Mouse (Mus musculus): ENCODE measurements around the gene Ccdc142.
A peak's percentile ranks its signal among the peaks of the same experiment; 100 is the strongest.

The Ccdc142 gene

DNA sequence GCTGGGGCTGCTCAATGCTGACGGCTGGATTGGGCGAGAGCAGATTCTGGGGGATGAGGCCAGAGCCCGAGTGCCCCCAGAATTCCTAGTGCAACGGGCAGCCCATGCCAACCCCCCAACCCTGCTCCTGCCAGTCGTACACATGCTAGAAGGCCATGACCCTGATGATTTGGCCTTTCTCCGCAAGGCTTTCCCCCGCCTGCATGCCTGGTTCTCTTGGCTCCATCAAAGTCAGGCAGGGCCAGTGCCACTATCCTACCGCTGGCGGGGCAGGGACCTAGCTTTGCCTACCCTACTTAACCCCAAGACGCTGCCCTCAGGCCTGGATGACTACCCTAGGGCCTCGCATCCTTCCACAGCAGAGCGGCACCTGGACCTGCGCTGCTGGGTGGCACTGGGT is 16.2 kb downstream of the Ccdc142 start:
- no peak for DNase-seq (ENCODE audit: low spot score in 2 of 2)

DNA sequence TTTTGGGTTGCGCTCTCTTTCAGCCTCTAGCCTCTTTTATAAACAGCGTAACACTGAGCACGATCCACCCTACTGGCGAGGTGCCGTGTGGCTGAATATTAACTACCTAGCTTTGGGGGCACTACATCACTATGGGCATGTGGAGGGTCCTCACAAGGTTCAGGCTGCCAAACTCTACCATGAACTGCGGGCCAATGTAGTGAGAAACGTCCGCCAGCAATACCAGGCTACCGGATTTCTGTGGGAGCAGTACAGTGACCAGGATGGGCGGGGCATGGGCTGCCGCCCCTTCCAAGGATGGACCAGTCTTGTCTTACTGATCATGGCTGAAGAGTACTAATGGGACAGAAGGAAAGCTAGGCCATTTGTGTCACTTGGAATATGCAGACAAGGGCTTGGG is 17.0 kb downstream of the Ccdc142 start:
- no peak for DNase-seq (ENCODE audit: low spot score in 2 of 2)

DNA sequence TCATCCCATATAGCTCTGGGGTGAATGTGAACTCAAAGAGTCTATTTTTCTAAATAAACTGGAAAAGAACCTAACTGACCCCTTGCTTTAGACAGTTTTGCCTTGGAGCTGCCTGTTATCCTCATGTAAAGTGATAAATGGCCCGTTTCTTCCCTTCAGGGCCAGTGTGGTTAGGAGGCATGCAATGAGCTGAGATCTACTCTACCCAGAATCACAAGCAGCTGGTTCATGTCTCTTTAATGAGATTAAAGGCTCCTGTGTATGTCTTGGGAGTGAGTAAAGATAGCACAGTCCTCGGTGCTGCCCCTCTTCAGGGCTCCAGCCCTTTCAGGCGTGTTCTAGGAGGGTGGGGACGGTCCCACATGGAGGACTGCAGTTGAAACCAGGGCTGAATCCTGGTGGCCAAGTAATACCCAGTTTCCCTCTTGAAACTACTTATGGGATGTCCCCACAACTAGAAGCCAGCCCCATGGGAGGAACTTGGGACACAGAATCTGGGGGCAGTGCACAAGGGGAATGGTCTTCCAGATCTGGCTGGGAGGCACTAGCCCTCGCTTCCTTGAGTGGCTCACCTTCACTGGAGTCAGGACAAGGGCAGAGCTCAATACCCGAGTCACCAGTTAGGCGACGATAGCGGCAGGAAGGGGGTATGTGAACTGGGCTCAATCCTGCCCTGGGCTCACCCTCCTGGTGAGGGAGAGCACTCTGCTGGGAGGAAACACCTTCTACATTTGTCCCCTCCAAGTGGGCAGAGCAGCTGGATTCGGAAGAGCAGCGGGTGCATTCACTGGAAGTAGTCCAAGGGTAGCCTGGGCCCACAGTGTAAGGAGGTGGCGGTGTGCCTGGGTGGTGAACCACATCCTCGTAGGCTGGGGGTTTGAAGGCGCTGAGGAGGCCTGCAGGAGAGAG is 17.7 kb downstream of the Ccdc142 start:
- DNase-seq (ENCODE audit: low spot score in 2 of 2): no peak

DNA sequence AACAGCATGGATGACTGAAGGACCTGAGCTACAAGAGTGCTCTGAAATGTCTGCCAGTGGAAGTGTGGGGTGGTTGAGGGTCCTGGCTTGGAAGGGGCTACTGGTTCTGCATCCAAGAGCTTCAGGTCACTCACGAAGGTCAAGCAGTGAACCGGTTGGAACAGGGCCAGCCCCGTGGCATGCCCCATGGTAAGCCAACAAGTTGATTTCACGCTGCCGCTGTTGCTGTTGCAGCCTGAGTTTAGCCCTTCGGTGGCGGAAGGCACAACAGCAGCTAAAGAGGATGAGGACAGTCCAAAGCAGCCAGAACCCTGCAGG is 18.3 kb downstream of the Ccdc142 start:
- no peak for DNase-seq (ENCODE audit: low spot score in 2 of 2)

- DNase-seq (ENCODE audit: low spot score in 2 of 2): peak; percentile 98 to 99
Observed at GRCm38 (mm10) chr6:83120930-83121862, 19.8 kb downstream of the Ccdc142 start, which contains the start of gene Wbp1. Gene Wbp1 (minus strand): TSS chr6:83121559.

- no peak for DNase-seq (ENCODE audit: low spot score in 2 of 2)
Observed at GRCm38 (mm10) chr6:83121863-83122710, 20.7 kb downstream of the Ccdc142 start.

DNA sequence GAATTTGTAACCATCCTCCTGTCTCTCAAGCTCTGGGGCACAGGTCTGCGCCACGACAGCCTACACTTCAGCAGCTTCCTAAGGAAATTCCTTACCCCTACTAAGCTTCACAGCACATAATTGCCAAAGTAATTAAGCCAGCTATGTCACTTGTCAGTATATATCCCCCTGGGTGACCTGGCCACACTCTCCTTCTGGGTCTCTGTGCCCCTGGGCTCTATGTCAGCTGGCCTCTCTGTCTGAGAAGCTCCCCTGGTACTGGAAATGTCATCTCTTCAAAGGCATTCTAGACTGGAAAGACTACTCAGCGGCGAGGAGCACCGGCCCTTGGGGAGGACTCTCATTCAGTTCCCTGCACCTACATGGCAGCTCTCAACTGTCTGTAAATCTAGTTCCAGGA is 21.6 kb downstream of the Ccdc142 start:
- DNase-seq (ENCODE audit: low spot score in 2 of 2): no peak

- peak; percentile 84 to 92 for DNase-seq (ENCODE audit: low spot score in 2 of 2)
Observed at GRCm38 (mm10) chr6:83124851-83125312, 23.5 kb downstream of the Ccdc142 start.

GRCm38 (mm10) chr6:83125331-83125730 is 23.9 kb downstream of the Ccdc142 start, which contains the start of gene Ino80b:
Gene Ino80b (minus strand): TSS chr6:83125431.
- DNase-seq (ENCODE audit: low spot score in 2 of 2): no peak

DNA sequence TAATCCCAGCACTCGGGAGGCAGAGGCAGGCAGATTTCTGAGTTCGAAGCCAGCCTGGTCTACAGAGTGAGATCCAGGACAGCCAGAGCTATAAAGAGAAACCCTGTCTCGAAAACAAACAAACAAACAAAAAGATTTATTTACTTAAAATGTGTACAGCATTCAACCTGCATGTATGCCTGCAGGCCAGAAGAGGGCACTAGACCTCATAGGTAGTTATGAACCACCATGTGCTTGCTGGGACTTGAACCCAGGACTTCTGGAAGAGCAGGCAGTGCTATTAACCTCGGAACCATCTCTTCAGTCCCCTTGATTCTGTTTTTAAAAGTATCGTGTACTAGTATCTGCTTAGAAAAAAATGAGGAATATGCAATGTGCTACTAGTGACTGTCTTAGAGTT is 26.0 kb downstream of the Ccdc142 start:
- DNase-seq (ENCODE audit: low spot score in 2 of 2): no peak

DNA sequence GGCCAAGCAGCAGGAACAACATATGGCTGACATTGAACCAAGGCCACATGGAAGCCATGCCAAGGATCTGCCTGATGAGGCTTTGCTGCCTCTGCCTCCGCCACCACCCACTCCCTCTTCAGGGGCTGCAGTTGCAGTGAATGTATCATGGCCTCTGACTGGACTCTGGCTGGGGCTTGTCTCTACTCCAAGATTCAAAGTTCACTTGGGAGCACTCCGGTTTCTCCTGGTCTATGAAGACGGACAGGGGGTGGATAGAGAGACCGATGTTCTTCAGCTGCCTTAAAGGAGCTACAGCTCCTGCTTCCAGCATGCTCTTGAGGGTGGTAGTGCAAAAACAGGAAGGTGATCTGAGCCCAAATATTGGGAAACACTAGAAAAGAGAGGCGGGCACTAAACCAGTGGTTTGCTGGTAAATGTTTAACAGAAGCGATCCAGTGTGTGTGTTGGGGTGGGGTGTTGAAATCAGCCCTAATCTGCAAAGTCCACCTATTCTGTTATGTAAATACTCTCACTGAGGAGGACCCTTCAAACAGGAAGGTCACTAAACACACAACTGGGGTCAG is 30.2 kb downstream of the Ccdc142 start:
- no peak for DNase-seq (ENCODE audit: low spot score in 2 of 2)

GRCm38 (mm10) chr6:83132176-83132919 is 30.9 kb downstream of the Ccdc142 start:
- no peak for DNase-seq (ENCODE audit: low spot score in 2 of 2)

DNA sequence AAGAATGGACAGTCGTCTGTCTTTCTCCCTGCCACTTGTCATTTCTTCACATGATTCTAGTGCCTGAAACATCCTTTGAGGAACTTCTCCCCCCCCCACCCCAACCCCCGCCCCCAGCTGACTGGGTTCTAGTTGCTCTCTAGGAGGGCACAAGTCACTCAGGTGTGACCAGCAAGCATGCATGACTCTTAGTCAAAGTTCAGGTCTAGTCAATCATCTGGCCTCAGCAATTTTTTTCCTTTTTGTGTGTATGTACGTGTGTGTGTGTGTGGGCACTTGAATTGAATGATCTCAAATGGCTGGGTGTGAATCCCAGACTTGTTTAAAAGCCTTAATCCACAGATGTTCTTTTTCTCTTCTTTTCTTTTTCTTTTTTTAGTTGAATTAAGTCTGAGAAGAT is 32.8 kb downstream of the Ccdc142 start:
- DNase-seq (ENCODE audit: low spot score in 2 of 2): no peak

DNA sequence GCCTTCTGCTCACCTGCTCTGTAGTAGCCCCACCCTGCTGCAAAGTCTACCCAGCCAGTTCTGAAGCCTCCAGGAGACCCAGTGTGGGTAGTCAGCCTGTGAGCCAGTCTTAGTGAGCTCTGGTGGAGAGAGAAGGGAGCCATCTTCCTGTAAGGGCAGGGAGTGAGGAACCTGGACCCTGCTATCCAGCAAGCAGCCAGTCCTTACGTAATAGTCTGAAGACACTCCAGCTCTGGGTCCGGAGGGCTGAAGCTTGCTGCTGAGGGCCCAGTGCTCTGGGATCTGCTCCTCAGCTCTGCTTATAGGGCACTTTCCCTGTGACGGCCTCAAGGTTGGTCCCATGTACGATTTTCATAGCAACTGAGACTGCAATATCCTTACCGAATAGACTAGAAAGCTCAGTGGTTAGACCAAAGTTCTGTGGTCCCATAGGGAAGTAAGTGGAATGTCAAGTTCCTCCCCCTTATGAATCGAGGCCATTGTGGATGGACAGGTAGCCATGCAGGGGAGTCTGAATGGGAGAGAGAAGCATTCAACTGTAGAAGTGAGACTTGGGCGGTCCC is 33.6 kb downstream of the Ccdc142 start, which contains the start of gene Rtkn:
Gene Rtkn, plus strand, starts transcription at position 513 of the 563 bp plus-strand sequence.
- DNase-seq (ENCODE audit: low spot score in 2 of 2): no peak

DNA sequence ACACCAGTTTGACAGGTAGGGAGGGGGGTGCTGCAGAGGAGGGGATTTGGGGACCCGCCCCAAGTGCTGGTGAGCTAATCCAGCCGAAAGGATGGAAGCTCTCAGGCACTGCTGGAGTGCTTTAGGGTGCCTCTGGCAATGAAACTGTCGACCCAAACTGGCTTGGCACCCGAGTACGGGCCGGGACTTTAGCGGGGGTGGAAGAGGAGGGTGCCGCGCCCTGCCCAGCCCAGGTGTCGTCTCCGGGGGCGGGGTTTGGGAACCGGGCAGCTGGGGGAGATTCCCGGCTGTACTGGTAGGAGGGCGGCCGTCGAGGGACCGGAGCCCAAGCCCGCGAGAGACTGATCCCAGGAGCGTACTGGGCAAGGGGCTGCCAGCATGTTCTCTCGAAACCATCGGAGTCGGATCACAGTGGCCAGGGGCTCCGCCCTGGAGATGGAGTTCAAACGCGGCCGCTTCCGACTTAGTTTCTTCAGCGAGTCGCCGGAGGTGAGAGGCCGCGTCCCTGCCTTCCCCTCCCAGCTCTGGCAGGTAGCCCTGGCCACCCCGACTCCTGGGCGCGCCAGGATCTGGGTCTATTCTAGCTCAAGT is 34.3 kb downstream of the Ccdc142 start:
- DNase-seq (ENCODE audit: low spot score in 2 of 2): no peak

DNA sequence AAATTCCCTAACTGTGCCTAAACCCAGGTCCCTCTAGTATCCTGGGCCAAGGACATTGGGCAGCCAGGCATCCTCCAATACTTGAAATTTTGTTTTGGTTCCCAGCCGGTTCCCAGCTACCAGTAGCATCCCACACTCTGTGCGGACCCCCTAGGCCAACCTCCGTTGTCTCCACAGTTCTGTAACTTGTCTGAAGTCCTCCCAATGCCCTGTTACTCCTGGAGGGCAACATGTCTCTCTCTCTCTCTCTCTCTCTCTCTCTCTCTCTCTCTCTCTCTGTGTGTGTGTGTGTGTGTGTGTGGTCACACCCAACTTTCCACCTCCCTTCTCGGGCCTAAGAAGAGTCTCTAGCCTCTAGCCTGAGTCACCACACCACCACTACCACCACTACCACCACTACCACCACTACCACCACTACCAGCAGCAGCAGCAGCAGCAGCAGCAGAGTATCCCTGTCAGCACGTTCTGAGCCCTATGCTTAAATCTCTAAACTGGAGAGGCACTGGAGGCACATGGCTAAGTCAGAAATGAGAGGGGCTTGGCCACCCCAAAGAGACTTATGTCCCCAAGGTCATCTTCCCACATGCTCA is 35.0 kb downstream of the Ccdc142 start:
- DNase-seq (ENCODE audit: low spot score in 2 of 2): no peak

DNA sequence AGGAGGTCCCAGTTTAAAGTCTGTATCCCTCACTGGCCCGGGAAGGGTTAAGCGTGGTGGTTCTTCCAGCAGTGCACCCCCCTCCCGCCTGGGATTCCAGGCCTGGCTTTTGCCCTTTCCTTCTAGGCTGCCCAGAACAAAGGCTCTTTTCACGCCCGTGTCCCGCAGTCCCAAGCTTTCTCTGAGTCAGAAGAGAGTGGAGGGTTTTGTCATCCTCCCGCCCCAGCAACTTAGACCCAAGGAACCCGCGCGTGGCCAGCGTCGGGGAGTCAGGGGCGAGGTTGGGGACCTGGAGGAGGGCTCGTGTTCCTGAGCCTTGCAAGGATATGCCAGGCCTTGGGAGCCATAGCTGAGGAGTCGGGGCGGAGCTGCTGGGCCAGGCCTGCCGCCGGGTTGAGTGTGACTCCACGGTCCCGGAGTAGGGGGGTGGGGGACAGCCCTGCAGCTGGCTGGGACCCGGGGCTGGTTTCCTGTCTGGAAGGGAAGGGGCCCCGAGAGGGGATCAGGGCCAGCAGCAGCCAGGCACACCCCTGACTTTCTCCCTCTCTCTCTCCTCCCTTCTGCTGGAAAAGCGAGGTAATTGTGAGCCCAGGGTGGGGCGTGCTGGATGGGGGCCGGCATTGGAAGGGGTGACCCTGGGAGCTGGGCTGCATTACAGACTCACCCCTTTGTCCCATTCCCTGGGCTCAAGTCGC is 35.6 kb downstream of the Ccdc142 start:
- DNase-seq (ENCODE audit: low spot score in 2 of 2): no peak

GRCm38 (mm10) chr6:83137576-83137950 is 36.2 kb downstream of the Ccdc142 start:
- DNase-seq (ENCODE audit: low spot score in 2 of 2): peak; percentile 69 to 79

- DNase-seq (ENCODE audit: low spot score in 2 of 2): no peak
Observed at GRCm38 (mm10) chr6:83138056-83138455, 36.7 kb downstream of the Ccdc142 start.

Measured in left cerebral cortex, adult 9 months (tissue).